Mouse (Mus musculus) hindbrain, embryonic 11.5 days (tissue): ENCODE data around the gene Clec4f. TPM values are rescaled to one million over a fixed set of nuclear protein-coding genes. Genes with fewer than 3 reads are reported as not detected.
A peak's percentile ranks its signal among the peaks of the same experiment; 100 is the strongest.

Experiments used
- ATAC-seq: fragments of 200-750 bp; cut with Nextera tagmentation; 2 replicates; pipeline ENCODE4 v1.8.0; 2017; ENCODE audit warnings: mild to moderate bottlenecking, moderate TSS enrichment, moderate library complexity; ENCODE audit not compliant: low FRiP score
- DNase-seq: peaks from one replicate; pipeline ENCODE4 v3.0.0-alpha.2; 2015; ENCODE audit warnings: low spot score
- H3K27ac ChIP-seq: fragments of 300-500 bp; sonication (generic); 2 replicates; pipeline ENCODE4 v1.5.1; 2014; ENCODE audit warnings: mild to moderate bottlenecking, low read depth, low read length
- H3K27me3 ChIP-seq: fragments of 300-500 bp; sonication (generic); 2 replicates; pipeline ENCODE4 v1.6.1; 2014; ENCODE audit warnings: mild to moderate bottlenecking, low read length, moderate library complexity, mixed read lengths; ENCODE audit not compliant: control insufficient read depth, insufficient read depth
- H3K36me3 ChIP-seq: fragments of 300-500 bp; sonication (generic); 2 replicates; pipeline ENCODE4 v1.6.1; 2014; ENCODE audit warnings: mild to moderate bottlenecking, low read length, moderate library complexity, mixed read lengths; ENCODE audit not compliant: control insufficient read depth, insufficient read depth
- H3K4me1 ChIP-seq: fragments of 300-500 bp; sonication (generic); replicated peaks from 2 replicates; pipeline ENCODE4 v1.6.1; 2014; ENCODE audit warnings: low read length, mixed read lengths; ENCODE audit not compliant: control insufficient read depth, insufficient read depth
- H3K4me2 ChIP-seq: fragments of 300-500 bp; sonication (generic); replicated peaks from 2 replicates; pipeline ENCODE4 v1.6.1; 2014; ENCODE audit warnings: mild to moderate bottlenecking, low read depth, low read length
- H3K4me3 ChIP-seq: fragments of 300-500 bp; sonication (generic); 2 replicates; pipeline ENCODE4 v1.5.1; 2014; ENCODE audit warnings: low read depth, low read length
- H3K9ac ChIP-seq: fragments of 300-500 bp; sonication (generic); 2 replicates; pipeline ENCODE4 v1.6.1; 2014; ENCODE audit warnings: low read depth, low read length
- H3K9me3 ChIP-seq: fragments of 300-500 bp; sonication (generic); 2 replicates; pipeline ENCODE4 v1.6.1; 2016; ENCODE audit warnings: low read length; ENCODE audit not compliant: control insufficient read depth
- WGBS: fragments of 180-500 bp; shearing (Covaris S2); extraction: QIAGEN DNeasy Blood & Tissue Kit; methylation state at CpG from one replicate; pipeline ENCODE4 v1.1.7; 2014; 5-methylcytosine and 5-hydroxymethylcytosine counted together
- polyA plus RNA-seq: library from polyadenylated mRNA; unstranded; fragments of >200 nt; fragmentation: Nextera tagmentation; extraction: Ambion mirVana; gene quantifications from 2 replicates; pipeline ENCODE4 v1.2.1, GENCODE M21; 2014

The Clec4f gene
- not detected in 2 replicates for polyA plus RNA-seq

- no peak within 1 kb of the TSS for H3K4me3 ChIP-seq
- WGBS: 97% methylated on average over 2 of the region's 2 CpGs
- H3K36me3 ChIP-seq: no peaks in the 10 kb centered on the region
- H3K9ac ChIP-seq: no peak within 1 kb of the TSS
- ATAC-seq: no peak
- H3K9me3 ChIP-seq: no peaks in the 10 kb centered on the region
- no peaks in the 10 kb centered on the region for H3K27me3 ChIP-seq
- no peak for DNase-seq
- no peak within 1 kb of the TSS for H3K4me2 ChIP-seq
- no peaks in the 10 kb centered on the region for H3K4me1 ChIP-seq
- no peak within 1 kb of the TSS for H3K27ac ChIP-seq
Observed at GRCm38 (mm10) chr6:83656087-83656486, at the start of gene Clec4f. Clec4f (minus strand) TSS chr6:83656187.

- Histone ChIP-seq H3K9me3 (no peaks in the 10 kb centered on the region), H3K27ac (no peak overlapping the region), H3K36me3 (no peaks in the 10 kb centered on the region), H3K4me1 (0 out of 2 replicates have a peak, but pooled peaks cover 2% of the 10 kb centered on the region), H3K27me3 (peaks cover 92% of the 10 kb centered on the region), H3K4me3 (no peak overlapping the region), H3K4me2 (no peak overlapping the region), H3K9ac (no peak overlapping the region)
- DNase-seq: no peak
- ATAC-seq: no peak
- WGBS: 16% methylated on average over 5 of the region's 5 CpGs
Observed at GRCm38 (mm10) chr6:83704701-83705100, 48.7 kb upstream of the Clec4f start.

GRCm38 (mm10) chr6:83704294-83704693, 48.3 kb upstream of the Clec4f start:
- H3K4me2 ChIP-seq: no peak overlapping the region
- H3K27me3 ChIP-seq: peaks cover 92% of the 10 kb centered on the region
- WGBS: 14% methylated on average over 1 of the region's 1 CpGs
- H3K9ac ChIP-seq: no peak overlapping the region
- no peak overlapping the region for H3K4me3 ChIP-seq
- DNase-seq (peak; percentile 50), ATAC-seq (no peak)
- H3K4me1 ChIP-seq: 0 out of 2 replicates have a peak, but pooled peaks cover 2% of the 10 kb centered on the region
- no peak overlapping the region for H3K27ac ChIP-seq
- no peaks in the 10 kb centered on the region for H3K36me3 ChIP-seq
- H3K9me3 ChIP-seq: no peaks in the 10 kb centered on the region

GRCm38 (mm10) chr6:83703722-83704078, 47.7 kb upstream of the Clec4f start:
- H3K9ac ChIP-seq: no peak overlapping the region
- peaks cover 92% of the 10 kb centered on the region for H3K27me3 ChIP-seq
- no peaks in the 10 kb centered on the region for H3K9me3 ChIP-seq
- H3K4me3 ChIP-seq: no peak overlapping the region
- DNase-seq (peak; percentile 60), ATAC-seq (no peak)
- no peak overlapping the region for H3K4me2 ChIP-seq
- 0 out of 2 replicates have a peak, but pooled peaks cover 2% of the 10 kb centered on the region for H3K4me1 ChIP-seq
- 2% methylated on average over 10 of the region's 10 CpGs for WGBS
- no peaks in the 10 kb centered on the region for H3K36me3 ChIP-seq
- no peak overlapping the region for H3K27ac ChIP-seq

GRCm38 (mm10) chr6:83703000-83703721, 47.2 kb upstream of the Clec4f start:
- DNase-seq: peak; percentile 61
- ATAC-seq: no peak
- 2% methylated on average over 27 of the region's 27 CpGs for WGBS

GRCm38 (mm10) chr6:83702146-83702999, 46.4 kb upstream of the Clec4f start:
- no peak overlapping the region for H3K27ac ChIP-seq
- DNase-seq: peak; percentile 70
- no peaks in the 10 kb centered on the region for H3K36me3 ChIP-seq
- no peaks in the 10 kb centered on the region for H3K9me3 ChIP-seq
- peaks cover 92% of the 10 kb centered on the region for H3K27me3 ChIP-seq
- ATAC-seq: no peak
- H3K9ac ChIP-seq: no peak overlapping the region
- H3K4me1 ChIP-seq: 0 out of 2 replicates have a peak, but pooled peaks cover 2% of the 10 kb centered on the region
- under 1% methylated on average over 53 of the region's 53 CpGs for whole genome bisulfite sequencing
- H3K4me2 ChIP-seq: no peak overlapping the region
- no peak overlapping the region for H3K4me3 ChIP-seq

More at GRCm38 (mm10) chr6:83703000-83703721, 47.2 kb upstream of the Clec4f start:
- Histone ChIP-seq H3K27me3 (peaks cover 92% of the 10 kb centered on the region), H3K27ac (no peak overlapping the region), H3K4me3 (no peak overlapping the region), H3K9me3 (no peaks in the 10 kb centered on the region), H3K4me1 (0 out of 2 replicates have a peak, but pooled peaks cover 2% of the 10 kb centered on the region), H3K9ac (no peak overlapping the region), H3K36me3 (no peaks in the 10 kb centered on the region), H3K4me2 (no peak overlapping the region)

- Histone ChIP-seq H3K27me3 (peaks cover 92% of the 10 kb centered on the region), H3K4me1 (0 out of 2 replicates have a peak, but pooled peaks cover 2% of the 10 kb centered on the region), H3K4me3 (no peak overlapping the region), H3K9ac (no peak overlapping the region), H3K27ac (no peak overlapping the region), H3K36me3 (no peaks in the 10 kb centered on the region), H3K9me3 (no peaks in the 10 kb centered on the region), H3K4me2 (no peak overlapping the region)
- peak; percentile 53 for DNase-seq
- WGBS: under 1% methylated on average over 11 of the region's 11 CpGs
- no peak for ATAC-seq
Observed at GRCm38 (mm10) chr6:83701001-83701400, 45.0 kb upstream of the Clec4f start.

GRCm38 (mm10) chr6:83699971-83700370, 44.0 kb upstream of the Clec4f start:
- peak; percentile 39 for DNase-seq

More at GRCm38 (mm10) chr6:83699971-83700370, 44.0 kb upstream of the Clec4f start:
- no peak overlapping the region for H3K9ac ChIP-seq
- 5% methylated on average over 5 of the region's 5 CpGs for WGBS
- peaks cover 92% of the 10 kb centered on the region for H3K27me3 ChIP-seq
- no peak overlapping the region for H3K27ac ChIP-seq
- no peak overlapping the region for H3K4me3 ChIP-seq
- H3K4me2 ChIP-seq: no peak overlapping the region
- no peaks in the 10 kb centered on the region for H3K36me3 ChIP-seq
- H3K4me1 ChIP-seq: 0 out of 2 replicates have a peak, but pooled peaks cover 2% of the 10 kb centered on the region
- H3K9me3 ChIP-seq: no peaks in the 10 kb centered on the region
- no peak for ATAC-seq
